Mouse (Mus musculus): ENCODE results near the gene Ywhae.

GRCm38 (mm10) chr11:75727168-75727567 is 5.5 kb upstream of the Ywhae start:
- TF ChIP-seq CTCF (IDR thresholded peaks at IDR 0.05; ENCODE audit: low read depth, low read length): no peak
- no peak for TF ChIP-seq POLR2AphosphoS5 (IDR thresholded peaks at IDR 0.05; ENCODE audit: insufficient replicate concordance, low read depth, low read length)
- no peak for TF ChIP-seq GATA1 (IDR thresholded peaks at IDR 0.05; ENCODE audit: borderline replicate concordance, low read length)
- no peak for TF ChIP-seq GATA2 (IDR thresholded peaks at IDR 0.05; ENCODE audit: borderline replicate concordance, low read depth, low read length)
- TF ChIP-seq TAL1 (conservative IDR thresholded peaks at IDR 0.05; ENCODE audit: low read depth, low read length): no peak

Measured in G1E (cell line).